Mouse (Mus musculus): Measurements from ENCODE around the gene C9orf72.

DNA sequence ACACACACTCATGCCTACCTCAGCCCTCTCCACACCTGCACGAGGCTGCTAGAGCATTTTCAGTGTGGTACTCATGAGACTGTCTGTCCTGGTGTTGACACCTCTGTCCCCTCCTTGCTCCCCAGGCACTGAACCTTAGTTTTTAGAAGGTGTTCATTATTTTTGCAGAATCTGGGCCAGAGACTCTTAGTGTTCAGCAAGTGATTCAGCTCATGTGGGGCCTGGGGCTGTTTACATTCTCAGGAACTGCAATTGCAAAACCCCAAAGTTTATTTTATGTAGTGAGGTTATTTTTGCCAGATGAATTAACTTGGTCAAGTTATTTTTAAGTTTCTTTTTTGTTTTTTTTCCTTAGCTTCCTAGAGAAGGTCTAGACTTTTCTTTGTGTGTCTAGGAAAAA is 52.4 kb downstream of the C9orf72 start:
- TF ChIP-seq CTCF (IDR thresholded peaks at IDR 0.05; ENCODE audit: borderline replicate concordance, extremely low read depth, insufficient read depth, insufficient read length): no peak
- no peak for TF ChIP-seq POLR2A (IDR thresholded peaks at IDR 0.05; ENCODE audit: borderline replicate concordance, extremely low read depth, insufficient read depth, insufficient read length, poor library complexity, severe bottlenecking)

Measured in brain, embryonic 14.5 days (tissue).